Mouse (Mus musculus): ENCODE data around the gene Lsmem1.

- TF ChIP-seq CTCF (IDR thresholded peaks at IDR 0.05; ENCODE audit: borderline replicate concordance, insufficient read depth, low read depth, low read length) = no peak
- TF ChIP-seq POLR2A (IDR thresholded peaks at IDR 0.05; ENCODE audit: borderline replicate concordance, insufficient read depth, low read length) = no peak
Measured at GRCm38 (mm10) chr12:40243821-40244221, 44.5 kb upstream of the Lsmem1 start.

Data from cerebellum, adult 2 months (tissue).